Mouse (Mus musculus) gonadal fat pad, adult 2 months (tissue): ENCODE data around the gene Dcaf11. TPM values are rescaled to one million over a fixed set of nuclear protein-coding genes. Genes with fewer than 3 reads are reported as not detected.

Source experiments
- DNase-seq: peaks from one replicate; pipeline ENCODE4 v3.0.0-alpha.2; 2012; ENCODE audit warnings: low read depth
- polyA plus RNA-seq: library from polyadenylated mRNA; depleted of rRNA; stranded (reverse); fragments of >200 nt; gene quantifications from 2 replicates; pipeline ENCODE4 v1.2.3, GENCODE M21; 2012; rRNA removed

The Dcaf11 gene
- polyA plus RNA-seq: 186 and 207 TPM in 2 replicates

- no peak for DNase-seq
These were observed at the start of gene Dcaf11 for GRCm38 (mm10) chr14:55559799-55560201. Gene Dcaf11, plus strand, starts transcription at chr14:55560006.

- no peak for DNase-seq
These were observed 49.6 kb upstream of the Dcaf11 start, which contains the start of gene Cpne6 for GRCm38 (mm10) chr14:55510125-55510731. Gene Cpne6, plus strand, starts transcription at chr14:55510445.

GRCm38 (mm10) chr14:55511037-55511436 is 48.8 kb upstream of the Dcaf11 start:
- DNase-seq: no peak

- DNase-seq: no peak
These were observed 45.9 kb upstream of the Dcaf11 start for GRCm38 (mm10) chr14:55513927-55514326.

GRCm38 (mm10) chr14:55515846-55516245 is 44.0 kb upstream of the Dcaf11 start:
- DNase-seq: no peak

GRCm38 (mm10) chr14:55518897-55519296 is 40.9 kb upstream of the Dcaf11 start:
- DNase-seq: no peak

- DNase-seq: no peak
These were observed 40.2 kb upstream of the Dcaf11 start for GRCm38 (mm10) chr14:55519604-55520003.

- no peak for DNase-seq
These were observed 39.1 kb upstream of the Dcaf11 start for GRCm38 (mm10) chr14:55520451-55521361.

- no peak for DNase-seq
These were observed 35.7 kb upstream of the Dcaf11 start for GRCm38 (mm10) chr14:55524062-55524461.

- DNase-seq: no peak
These were observed 35.0 kb upstream of the Dcaf11 start, which contains the start of gene Nrl for GRCm38 (mm10) chr14:55524785-55525184. Gene Nrl, minus strand, starts transcription at chr14:55524981.

GRCm38 (mm10) chr14:55526674-55527073 is 33.1 kb upstream of the Dcaf11 start:
- DNase-seq: no peak

- no peak for DNase-seq
These were observed 31.9 kb upstream of the Dcaf11 start for GRCm38 (mm10) chr14:55527940-55528339.

- no peak for DNase-seq
These were observed 23.6 kb upstream of the Dcaf11 start for GRCm38 (mm10) chr14:55536116-55536745.

- no peak for DNase-seq
These were observed 19.6 kb upstream of the Dcaf11 start, which contains the start of gene Pck2 for GRCm38 (mm10) chr14:55540067-55540786. Gene Pck2, plus strand, starts transcription at chr14:55540266.

GRCm38 (mm10) chr14:55540787-55541321 is 19.0 kb upstream of the Dcaf11 start:
- no peak for DNase-seq

- DNase-seq: no peak
These were observed 17.5 kb upstream of the Dcaf11 start for GRCm38 (mm10) chr14:55542268-55542667.

GRCm38 (mm10) chr14:55544334-55544733 is 15.5 kb upstream of the Dcaf11 start:
- no peak for DNase-seq

- DNase-seq: no peak
These were observed 9.6 kb upstream of the Dcaf11 start for GRCm38 (mm10) chr14:55550191-55550590.

GRCm38 (mm10) chr14:55551347-55551746 is 8.5 kb upstream of the Dcaf11 start:
- no peak for DNase-seq

GRCm38 (mm10) chr14:55551794-55552193 is 8.0 kb upstream of the Dcaf11 start:
- no peak for DNase-seq

GRCm38 (mm10) chr14:55554635-55555034 is 5.2 kb upstream of the Dcaf11 start:
- DNase-seq: no peak
